31 mouse cellular contexts compared by ENCODE assay signal in the genomic region with DNA sequence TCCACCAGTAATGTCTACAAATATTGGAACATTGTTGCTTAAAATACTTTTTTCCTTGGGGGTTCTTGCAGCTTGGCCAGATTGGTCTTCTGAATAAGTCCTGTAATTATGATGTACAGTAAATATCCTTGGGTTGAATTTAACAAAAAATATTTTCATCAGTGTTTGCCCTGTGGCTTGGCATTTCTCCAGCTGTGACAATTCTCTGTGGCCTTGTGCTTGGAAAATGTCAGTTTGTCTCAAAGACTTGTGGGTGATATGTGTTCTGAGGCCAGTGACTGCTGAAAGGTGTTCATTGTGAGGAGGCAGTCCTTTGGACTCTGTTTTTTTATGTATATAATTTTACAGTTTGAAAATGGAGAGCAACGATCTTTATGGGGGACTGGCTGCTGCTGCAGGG. TPM values are rescaled to one million over a fixed set of nuclear protein-coding genes. Genes with fewer than 3 reads are reported as not detected.
DNase-seq lines count a peak whose midpoint lies in the region; ATAC-seq and TF ChIP-seq lines count a peak whose summit lies in the region.
"Had no signal": no experiment of that assay in that cellular context is flagged by ENCODE, and none has a peak within 500 bp of the region (broad histone marks: within the 10 kb centered on the region; RNA-seq: fewer than 3 reads in every experiment).

No protein-coding gene starts in this region.

- H3K4me3 ChIP-seq in MEL (ENCODE audit: control insufficient read depth in 1 of 2, insufficient read depth in 1 of 2, low read depth in 2 of 2, low read length in 2 of 2) = no peak overlapping the region
- H3K4me3 ChIP-seq in embryonic facial prominence, embryonic 14.5 days (ENCODE audit: low read depth, low read length) = no peak overlapping the region
- H3K4me3 ChIP-seq in liver, embryonic 11.5 days (ENCODE audit: low read depth, low read length) = no peak overlapping the region
- H3K4me3 ChIP-seq: embryonic facial prominence, embryonic 12.5 days; forebrain, embryonic 12.5 days; heart, embryonic 12.5 days; liver, embryonic 15.5 days; midbrain, embryonic 10.5 days had no signal

- peaks cover 0 to 10% of the 10 kb centered on the region in 2 experiments; a peak in 2 of 4 replicates for H3K36me3 ChIP-seq in MEL (ENCODE audit: control insufficient read depth in 1 of 2, insufficient read depth in 2 of 2, low read length in 2 of 2)
- H3K36me3 ChIP-seq in embryonic facial prominence, embryonic 14.5 days (ENCODE audit: control insufficient read depth, insufficient read depth, low read length) = peaks cover 29% of the 10 kb centered on the region
- H3K36me3 ChIP-seq in liver, embryonic 11.5 days (ENCODE audit: control insufficient read depth, insufficient read depth, low read length) = no peaks in the 10 kb centered on the region; the same call in 1 of the 2 replicates
- H3K36me3 ChIP-seq: liver, embryonic 15.5 days had no signal

- no peaks in the 10 kb centered on the region for H3K79me2 ChIP-seq in MEL (ENCODE audit: control insufficient read depth, insufficient read depth, low read length, poor library complexity)

- 63% methylated on average over 1 of the region's 1 CpGs for WGBS in embryonic facial prominence, embryonic 14.5 days
- 87% methylated on average over 1 of the region's 1 CpGs for WGBS in liver, embryonic 11.5 days

- TF ChIP-seq POLR2A in MEL (IDR thresholded peaks at IDR 0.05; ENCODE audit: control insufficient read depth in 1 of 2, insufficient read depth in 1 of 2, low read depth in 1 of 2, low read length in 2 of 2, poor library complexity in 1 of 2) = no peak

- no peak overlapping the region for H3K9ac ChIP-seq in MEL (ENCODE audit: control insufficient read depth, low read depth, low read length, poor library complexity, severe bottlenecking)
- H3K9ac ChIP-seq in embryonic facial prominence, embryonic 14.5 days (ENCODE audit: low read depth, low read length) = no peak overlapping the region
- H3K9ac ChIP-seq in liver, embryonic 11.5 days (ENCODE audit: low read depth, low read length) = no peak overlapping the region
- H3K9ac ChIP-seq: embryonic facial prominence, embryonic 12.5 days; forebrain, embryonic 12.5 days; forebrain, postnatal 0 days; heart, embryonic 12.5 days; hindbrain, embryonic 14.5 days; liver, embryonic 15.5 days; lung, embryonic 14.5 days had no signal

- H3K27me3 ChIP-seq in MEL (ENCODE audit: control insufficient read depth in 1 of 2, insufficient read depth in 2 of 2, low read length in 2 of 2) = no peaks in the 10 kb centered on the region
- H3K27me3 ChIP-seq in embryonic facial prominence, embryonic 14.5 days (replicated peaks; ENCODE audit: control insufficient read depth, insufficient read depth, low read length) = no peaks in the 10 kb centered on the region
- no peaks in the 10 kb centered on the region for H3K27me3 ChIP-seq in liver, embryonic 11.5 days (replicated peaks; ENCODE audit: control insufficient read depth, insufficient read depth, low read length)
- H3K27me3 ChIP-seq: CH12.LX; embryonic facial prominence, embryonic 12.5 days; forebrain, embryonic 12.5 days; heart, embryonic 12.5 days; liver, embryonic 15.5 days; Patski had no signal

- no peak; a peak in 1 of 4 replicates for TF ChIP-seq EP300 in MEL (IDR thresholded peaks at IDR 0.05; ENCODE audit: low read depth in 1 of 2, low read length in 2 of 2)

- peaks cover 12 to 13% of the 10 kb centered on the region in 2 experiments for H3K4me1 ChIP-seq in MEL (ENCODE audit: control insufficient read depth in 1 of 2, insufficient read depth in 2 of 2, low read length in 2 of 2)
- peaks cover 12% of the 10 kb centered on the region; the same call in 1 of the 2 replicates for H3K4me1 ChIP-seq in embryonic facial prominence, embryonic 14.5 days (ENCODE audit: control insufficient read depth, insufficient read depth, low read length)
- H3K4me1 ChIP-seq in liver, embryonic 11.5 days (replicated peaks; ENCODE audit: control insufficient read depth, insufficient read depth, low read length) = 0 out of 2 replicates have a peak, but pooled peaks cover 4% of the 10 kb centered on the region
- H3K4me1 ChIP-seq: embryonic facial prominence, embryonic 12.5 days; forebrain, embryonic 12.5 days; midbrain, embryonic 10.5 days had no signal

- no peak for TF ChIP-seq RAD21 in MEL (IDR thresholded peaks at IDR 0.05; ENCODE audit: low read depth, low read length)

- H3K4me2 ChIP-seq in embryonic facial prominence, embryonic 14.5 days (ENCODE audit: low read depth, low read length) = no peak overlapping the region
- H3K4me2 ChIP-seq in liver, embryonic 11.5 days = no peak overlapping the region
- H3K4me2 ChIP-seq: embryonic facial prominence, embryonic 12.5 days; forebrain, embryonic 12.5 days; heart, embryonic 12.5 days; hindbrain, embryonic 14.5 days; liver, embryonic 15.5 days; lung, embryonic 14.5 days had no signal

- ATAC-seq in embryonic facial prominence, embryonic 14.5 days (ENCODE audit: low read depth) = no peak
- no peak for ATAC-seq in liver, embryonic 11.5 days (replicated peaks; ENCODE audit: low FRiP score)
- ATAC-seq in frontal cortex, adult (ENCODE audit: low TSS enrichment) = no peak
- ATAC-seq: forebrain, postnatal 0 days; intestine, postnatal 0 days; midbrain, embryonic 16.5 days; Patski had no signal

- peak; percentile 65 for DNase-seq in 416B (ENCODE audit: low read depth)
- peak; percentile 58 for DNase-seq in MEL (ENCODE audit: low read depth, low spot score)
- DNase-seq in adrenal gland, adult 8-10 months = peak; percentile 71
- peak; percentile 16 for DNase-seq in embryonic facial prominence, embryonic 14.5 days (ENCODE audit: low spot score)
- no peak for DNase-seq in liver, embryonic 11.5 days (ENCODE audit: low spot score)
- DNase-seq in urinary bladder, postnatal 36 days (ENCODE audit: low spot score in 2 of 2) = no peak
- DNase-seq: cerebellum, adult 18-20 months; cerebellum, postnatal 25 days; forebrain, postnatal 0 days; gastrocnemius, postnatal 25 days; heart, adult 11 months; heart, postnatal 4 days; kidney, adult 9 months; kidney, postnatal 10 days; liver; lung, embryonic 14.5 days; lung, postnatal 14 days; retina, postnatal 1 day; right cerebral cortex, postnatal 14 days; thymus, postnatal 25 days had no signal

- no peak overlapping the region for H3K27ac ChIP-seq in MEL (ENCODE audit: control insufficient read depth, low read depth, low read length)
- H3K27ac ChIP-seq in embryonic facial prominence, embryonic 14.5 days (replicated peaks; ENCODE audit: low read depth, low read length) = no peak overlapping the region
- H3K27ac ChIP-seq in liver, embryonic 11.5 days (ENCODE audit: low read depth, low read length) = no peak overlapping the region
- H3K27ac ChIP-seq: embryonic facial prominence, embryonic 12.5 days; forebrain, embryonic 12.5 days; hindbrain, embryonic 14.5 days; liver, embryonic 15.5 days; midbrain, embryonic 10.5 days had no signal

- H3K9me3 ChIP-seq in MEL (replicated peaks; ENCODE audit: insufficient read depth, low read length) = no peaks in the 10 kb centered on the region
- H3K9me3 ChIP-seq in embryonic facial prominence, embryonic 14.5 days (ENCODE audit: control insufficient read depth, low read length) = no peaks in the 10 kb centered on the region
- H3K9me3 ChIP-seq in liver, embryonic 11.5 days (ENCODE audit: control insufficient read depth, low read length) = no peaks in the 10 kb centered on the region
- H3K9me3 ChIP-seq: embryonic facial prominence, embryonic 12.5 days; forebrain, embryonic 12.5 days; heart, embryonic 12.5 days; liver, embryonic 15.5 days; midbrain, embryonic 10.5 days had no signal

- TF ChIP-seq CTCF in MEL (IDR thresholded peaks at IDR 0.05 in 2 of 3, conservative IDR thresholded peaks at IDR 0.05 in 1 of 3; ENCODE audit: control insufficient read depth in 1 of 3, insufficient read depth in 1 of 3, low read depth in 2 of 3, low read length in 3 of 3, poor library complexity in 1 of 3, severe bottlenecking in 1 of 3) = no peak

TF ChIP-seq in MEL, 35 proteins besides CTCF, POLR2A, EP300 and RAD21:
- TF ChIP-seq GABPA (IDR thresholded peaks at IDR 0.05; ENCODE audit: low read depth, low read length) = no peak
- TF ChIP-seq ZKSCAN1 (IDR thresholded peaks at IDR 0.05; ENCODE audit: low read depth, low read length) = no peak
- TF ChIP-seq NELFE (IDR thresholded peaks at IDR 0.05; ENCODE audit: low read depth, low read length) = no peak
- TF ChIP-seq NRF1 (IDR thresholded peaks at IDR 0.05; ENCODE audit: insufficient read depth, low read depth, low read length, poor library complexity, severe bottlenecking) = no peak
- no peak for TF ChIP-seq USF2 (IDR thresholded peaks at IDR 0.05; ENCODE audit: borderline replicate concordance in 1 of 2, insufficient read depth in 1 of 2, low read depth in 1 of 2, low read length in 2 of 2)
- no peak for TF ChIP-seq KAT2A (conservative IDR thresholded peaks at IDR 0.05; ENCODE audit: low read depth, low read length)
- TF ChIP-seq POLR2AphosphoS5 (IDR thresholded peaks at IDR 0.05; ENCODE audit: borderline replicate concordance, low read depth, low read length) = no peak
- no peak for TF ChIP-seq UBTF (IDR thresholded peaks at IDR 0.05; ENCODE audit: borderline replicate concordance, insufficient read depth, low read depth, low read length)
- no peak for TF ChIP-seq TBP (IDR thresholded peaks at IDR 0.05; ENCODE audit: low read depth, low read length)

RNA-seq across cellular contexts. Expression of a gene that starts 16.3 kb away (rescaled TPM):
- total RNA-seq in MEL (2012; rRNA removed) = 41.0 and 51.6 TPM in 2 replicates
- polyA plus RNA-seq in MEL (2012; ENCODE audit: insufficient read depth in 1 of 2, insufficient read length in 2 of 2, low read depth in 1 of 2, low replicate concordance in 2 of 2, missing spikeins in 1 of 2) = 10 to 100 TPM in 1 of 2 experiments, not detected in 1; 40.5 TPM
- 10 to 100 TPM; 35.9 to 40.0 (median 38.0) TPM for total RNA-seq in adrenal gland, adult 8-10 months (2022)
- polyA plus RNA-seq in embryonic facial prominence, embryonic 14.5 days (2014; fragmentation: Nextera tagmentation; extraction: Ambion mirVana) = 60.2 and 66.6 TPM in 2 replicates
- polyA plus RNA-seq in liver, embryonic 11.5 days (2014; fragmentation: Nextera tagmentation; extraction: Ambion mirVana) = 59.2 and 63.3 TPM in 2 replicates

Comparison
In these comparisons a context has a peak if more than half of its experiments do, and no peak if none do; other contexts are left out.
1. DNase-seq: peak in 416B (single experiment), MEL (single experiment), adrenal gland, adult 8-10 months (single experiment) and embryonic facial prominence, embryonic 14.5 days (single experiment); none in liver, embryonic 11.5 days (single experiment) and urinary bladder, postnatal 36 days (0 of 2).